ENCODE assay signal across 9 mouse cellular contexts in genomic region chr7:112157584-112158315, GRCm38 (mm10). TPM values are rescaled to one million over a fixed set of nuclear protein-coding genes. Genes with fewer than 3 reads are reported as not detected.
DNase-seq lines count a peak whose midpoint lies in the region; ATAC-seq and TF ChIP-seq lines count a peak whose summit lies in the region.
"Had no signal": no experiment of that assay in that cellular context is flagged by ENCODE, and none has a peak within 500 bp of the region (broad histone marks: within the 10 kb centered on the region; RNA-seq: fewer than 3 reads in every experiment).

No protein-coding gene starts in this region.

- no peak for TF ChIP-seq EP300 in heart, adult 2 months (IDR thresholded peaks at IDR 0.05; ENCODE audit: insufficient read depth, low read depth, low read length)

- H3K9me3 ChIP-seq in hindbrain, embryonic 10.5 days = no peaks in the 10 kb centered on the region
- no peaks in the 10 kb centered on the region for H3K9me3 ChIP-seq in limb, embryonic 14.5 days (ENCODE audit: control insufficient read depth, low read length)
- no peaks in the 10 kb centered on the region for H3K9me3 ChIP-seq in stomach, embryonic 15.5 days

- no peak for DNase-seq in heart, adult 2 months
- DNase-seq in heart, postnatal 14 days = no peak
- DNase-seq in ES-CJ7 (ENCODE audit: low read depth, low spot score) = peak; percentile 12
- no peak for DNase-seq in hindbrain, embryonic 10.5 days (ENCODE audit: low spot score)
- no peak for DNase-seq in limb, embryonic 14.5 days (ENCODE audit: low spot score)
- DNase-seq in gastrocnemius, adult 8-10 months (ENCODE audit: low spot score in 2 of 2) = no peak

- no peak for TF ChIP-seq POLR2A in heart, adult 2 months (IDR thresholded peaks at IDR 0.05; ENCODE audit: insufficient read depth, low read depth, low read length)
- TF ChIP-seq POLR2A in limb, embryonic 14.5 days (IDR thresholded peaks at IDR 0.05; ENCODE audit: borderline replicate concordance, extremely low read depth, insufficient read depth, insufficient read length) = no peak

- peaks cover 12% of the 10 kb centered on the region; the same call in 1 of the 2 replicates for H3K27me3 ChIP-seq in heart, adult 2 months (ENCODE audit: control insufficient read depth, insufficient read depth, low read length)
- peaks cover 44% of the 10 kb centered on the region for H3K27me3 ChIP-seq in hindbrain, embryonic 10.5 days (ENCODE audit: insufficient read depth, poor library complexity, severe bottlenecking)
- no peaks in the 10 kb centered on the region for H3K27me3 ChIP-seq in limb, embryonic 14.5 days (ENCODE audit: control insufficient read depth, insufficient read depth, low read length)
- H3K27me3 ChIP-seq in stomach, embryonic 15.5 days (replicated peaks) = no peaks in the 10 kb centered on the region

- intact Hi-C loops in heart, adult 2 months (cut with DNase I) = no loop called here
- intact Hi-C loops in heart, postnatal 14 days (cut with DNase I) = no loop called here

- TF ChIP-seq CTCF in heart, adult 2 months (IDR thresholded peaks at IDR 0.05) = no peak

- H3K4me3 ChIP-seq in heart, adult 2 months = peak overlapping the region; percentile 30; the same call in 1 of the 2 replicates
- peak overlapping the region; percentile 62 for H3K4me3 ChIP-seq in hindbrain, embryonic 10.5 days
- H3K4me3 ChIP-seq in limb, embryonic 14.5 days (replicated peaks; ENCODE audit: low read length) = peak overlapping the region; percentile 54
- peak overlapping the region; percentile 52 for H3K4me3 ChIP-seq in stomach, embryonic 15.5 days (replicated peaks)

- H3K4me2 ChIP-seq in limb, embryonic 14.5 days (replicated peaks; ENCODE audit: low read depth, low read length, severe bottlenecking) = peak overlapping the region; percentile 65
- peak overlapping the region; percentile 61 for H3K4me2 ChIP-seq in stomach, embryonic 15.5 days

- peak overlapping the region; percentile 64 for H3K9ac ChIP-seq in heart, adult 2 months (ENCODE audit: low read depth, low read length)
- peak overlapping the region; percentile 64 for H3K9ac ChIP-seq in limb, embryonic 14.5 days (ENCODE audit: low read depth, low read length, severe bottlenecking)
- peak overlapping the region; percentile 17; the same call in 1 of the 2 replicates for H3K9ac ChIP-seq in stomach, embryonic 15.5 days

- ATAC-seq in limb, embryonic 14.5 days (ENCODE audit: low FRiP score, low read depth) = peak; percentile 31
- ATAC-seq in stomach, embryonic 15.5 days (ENCODE audit: insufficient read depth, low FRiP score, low read depth) = peak; percentile 29; the same call in 1 of the 2 replicates
- ATAC-seq in cerebellum, adult (ENCODE audit: insufficient number of reproducible peaks, low FRiP score, low TSS enrichment) = no peak

- 21% methylated on average over 23 of the region's 23 CpGs for WGBS in heart, adult 2 months
- 9% methylated on average over 23 of the region's 23 CpGs for WGBS in hindbrain, embryonic 10.5 days
- WGBS in limb, embryonic 14.5 days = 12% methylated on average over 23 of the region's 23 CpGs
- 14% methylated on average over 23 of the region's 23 CpGs for WGBS in stomach, embryonic 15.5 days

- H3K27ac ChIP-seq in heart, adult 2 months = peak overlapping the region; percentile 15
- H3K27ac ChIP-seq in hindbrain, embryonic 10.5 days = peak overlapping the region; percentile 82
- peak overlapping the region; percentile 39; the same call in 1 of the 2 replicates for H3K27ac ChIP-seq in limb, embryonic 14.5 days (replicated peaks; ENCODE audit: low read depth, low read length)
- peak overlapping the region; percentile 49 for H3K27ac ChIP-seq in stomach, embryonic 15.5 days

- H3K79me2 ChIP-seq in heart, adult 2 months (replicated peaks; ENCODE audit: control insufficient read depth, insufficient read depth, low read length) = no peaks in the 10 kb centered on the region

- no peaks in the 10 kb centered on the region for H3K36me3 ChIP-seq in heart, adult 2 months (ENCODE audit: control insufficient read depth, insufficient read depth, low read length)
- no peaks in the 10 kb centered on the region for H3K36me3 ChIP-seq in hindbrain, embryonic 10.5 days
- no peaks in the 10 kb centered on the region for H3K36me3 ChIP-seq in limb, embryonic 14.5 days (ENCODE audit: control insufficient read depth, insufficient read depth, low read length)
- H3K36me3 ChIP-seq in stomach, embryonic 15.5 days = no peaks in the 10 kb centered on the region

- peaks cover 1% of the 10 kb centered on the region; the same call in 1 of the 2 replicates for H3K4me1 ChIP-seq in heart, adult 2 months (ENCODE audit: control insufficient read depth, insufficient read depth, low read length)
- H3K4me1 ChIP-seq in hindbrain, embryonic 10.5 days (replicated peaks) = peaks cover 34% of the 10 kb centered on the region
- peaks cover 41% of the 10 kb centered on the region for H3K4me1 ChIP-seq in limb, embryonic 14.5 days (ENCODE audit: control insufficient read depth, insufficient read depth, low read length)
- peaks cover 14% of the 10 kb centered on the region for H3K4me1 ChIP-seq in stomach, embryonic 15.5 days

RNA-seq across cellular contexts. Expression of gene Dkk3, which starts 1.1 kb away (rescaled TPM):
- 10 to 100 TPM; 45.1 to 45.7 TPM for total RNA-seq in heart, adult 2 months (2021)
- 48.3 and 52.1 TPM in 2 replicates for polyA plus RNA-seq in heart, adult 2 months (2012; rRNA removed)
- total RNA-seq in heart, postnatal 14 days (2021) = 10 to 100 TPM; 21.3 to 48.5 TPM
- 7.3 and 9.0 TPM in 2 replicates for polyA plus RNA-seq in hindbrain, embryonic 10.5 days (2016; fragmentation: Nextera tagmentation; extraction: Ambion mirVana)
- 37.9 and 39.9 TPM in 2 replicates for polyA plus RNA-seq in limb, embryonic 14.5 days (2012; rRNA removed)
- polyA plus RNA-seq in limb, embryonic 14.5 days (2014; fragmentation: Nextera tagmentation; extraction: Ambion mirVana) = 62.6 and 66.8 TPM in 2 replicates
- polyA plus RNA-seq in stomach, embryonic 15.5 days (2015; fragmentation: Nextera tagmentation; extraction: Ambion mirVana) = 30.7 and 33.1 TPM in 2 replicates
- total RNA-seq in gastrocnemius, adult 8-10 months (2022) = 10 to 100 TPM in 2 of 4 experiments, 1 to 10 TPM in 2; 4.8 to 19.6 (median 8.7) TPM
- total RNA-seq: hematopoietic stem cell, adult 5-6 weeks had no signal

Comparison
In these comparisons a context has a peak if more than half of its experiments do, and no peak if none do; other contexts are left out.
1. H3K27ac ChIP-seq: peak in every context shown above with its lines; median percentile 82 in hindbrain, embryonic 10.5 days; 49 in stomach, embryonic 15.5 days; 39 in limb, embryonic 14.5 days; 15 in heart, adult 2 months.